Mouse (Mus musculus): ENCODE measurements around the gene Efl1.

The Efl1 gene

GRCm38 (mm10) chr7:82648353-82649080 is at the start of gene Efl1, which contains the start of gene Saxo2:
Gene Efl1 (plus strand): TSS chr7:82648614.
Gene Saxo2 (minus strand): TSS chr7:82648528.
- peak; percentile 93 to 97 for DNase-seq (ENCODE audit: low spot score in 2 of 2)

DNA sequence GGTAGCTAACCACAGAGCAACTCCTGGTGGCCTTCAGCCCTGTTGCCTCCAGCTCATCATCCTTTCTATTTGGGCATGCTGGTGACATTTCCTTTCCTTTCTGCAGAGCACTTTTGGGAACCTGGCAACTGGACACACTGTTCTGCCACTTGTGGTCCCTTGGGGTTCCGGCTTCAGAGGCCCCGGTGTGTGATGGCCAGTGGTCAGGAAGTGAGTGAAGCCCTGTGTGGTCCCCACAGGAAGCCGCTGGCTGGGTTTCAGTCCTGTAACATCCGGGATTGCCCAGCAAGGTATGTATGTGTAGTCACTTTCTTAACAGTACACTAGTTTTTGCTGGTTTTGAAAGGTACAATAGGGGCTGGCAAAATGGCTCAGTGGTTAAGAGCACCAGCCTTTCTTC is 46.4 kb upstream of the Efl1 start:
- DNase-seq (ENCODE audit: low spot score in 2 of 2), result no peak

DNA sequence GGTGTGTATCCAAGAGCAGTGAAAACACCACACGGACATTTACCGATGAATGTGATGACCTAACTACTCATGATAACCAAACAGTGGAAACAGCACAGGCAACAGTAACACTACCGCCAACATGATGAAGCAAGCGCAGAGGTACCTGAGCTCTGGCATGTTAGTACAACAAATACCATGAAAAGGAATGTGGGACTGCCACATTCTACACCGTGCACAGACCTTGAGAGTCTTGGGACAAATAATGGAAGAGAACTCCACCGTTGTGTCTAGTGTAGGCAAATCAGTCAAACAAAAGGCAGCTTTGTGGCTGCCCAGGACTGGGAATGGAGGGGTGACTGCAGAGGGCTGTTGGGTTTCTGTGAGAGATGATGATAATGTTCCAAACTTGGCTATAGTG is 43.0 kb upstream of the Efl1 start:
- DNase-seq (ENCODE audit: low spot score in 2 of 2), result no peak

- peak in 1 of 2 experiments; percentile 4 for DNase-seq (ENCODE audit: low spot score in 2 of 2)
Observed at GRCm38 (mm10) chr7:82609629-82610028, 38.8 kb upstream of the Efl1 start.

- DNase-seq (ENCODE audit: low spot score in 2 of 2), result no peak
Observed at GRCm38 (mm10) chr7:82625342-82625741, 23.1 kb upstream of the Efl1 start.

DNA sequence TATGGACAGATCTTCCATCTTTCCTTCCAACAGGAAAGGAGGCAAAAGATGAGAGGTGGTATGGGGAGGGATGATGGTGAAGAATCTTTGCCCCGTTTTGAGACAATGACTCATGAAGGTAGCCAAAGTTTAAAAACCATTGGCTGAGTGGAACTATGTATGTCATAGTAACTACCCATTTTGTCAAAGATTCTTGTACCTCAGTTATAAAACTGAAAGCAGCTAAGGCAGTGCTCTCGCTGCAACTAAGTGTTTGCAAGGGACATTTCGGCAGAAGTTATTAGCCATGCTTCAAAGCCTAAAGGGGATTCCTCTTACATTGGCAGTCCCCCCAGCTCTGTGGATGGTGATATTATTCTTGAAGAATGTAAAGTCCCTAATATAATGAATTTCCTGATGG is 1.2 kb upstream of the Efl1 start:
- DNase-seq (ENCODE audit: low spot score in 2 of 2), result no peak

DNA sequence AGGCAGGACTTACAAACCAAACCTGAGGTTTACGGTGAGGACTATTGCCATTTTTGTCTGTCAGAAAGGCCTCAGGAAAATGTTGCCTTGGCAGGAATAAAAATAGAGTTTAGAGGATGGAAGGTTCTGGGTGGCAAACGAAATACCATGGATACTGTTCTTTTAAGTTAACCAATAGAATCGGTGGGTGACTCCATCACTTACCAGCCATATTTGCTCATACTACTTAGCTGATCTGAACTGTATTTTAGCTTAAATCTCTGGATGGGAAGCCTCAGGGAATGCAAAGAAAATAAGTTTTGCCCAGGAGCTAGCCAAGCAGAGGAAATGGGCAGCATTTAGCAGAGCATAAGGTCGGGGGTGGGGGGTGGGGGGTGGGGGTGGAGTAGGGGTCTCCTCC is 505 bp upstream of the Efl1 start:
- no peak for DNase-seq (ENCODE audit: low spot score in 2 of 2)

DNA sequence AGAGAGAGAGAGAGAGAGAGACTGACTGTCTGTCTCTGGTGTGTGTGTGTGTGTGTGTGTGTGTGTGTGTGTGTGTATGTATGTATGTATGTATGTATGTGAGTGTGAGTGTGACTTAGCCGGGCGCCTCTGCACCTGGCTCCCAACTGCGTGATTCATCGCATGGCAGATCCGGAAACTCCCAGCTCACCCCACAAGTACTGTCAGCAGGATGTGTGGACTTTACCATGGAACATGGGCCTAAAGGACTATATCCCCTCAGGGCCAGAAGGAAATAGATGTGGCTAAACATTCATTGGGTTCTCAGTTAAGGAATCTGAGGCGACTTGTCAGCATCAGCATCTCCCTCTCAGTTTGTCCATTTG is 649 bp downstream of the Efl1 start:
- DNase-seq (ENCODE audit: low spot score in 2 of 2), result no peak

- DNase-seq (ENCODE audit: low spot score in 2 of 2), result no peak
Observed at GRCm38 (mm10) chr7:82664604-82665003, 16.2 kb downstream of the Efl1 start.

DNA sequence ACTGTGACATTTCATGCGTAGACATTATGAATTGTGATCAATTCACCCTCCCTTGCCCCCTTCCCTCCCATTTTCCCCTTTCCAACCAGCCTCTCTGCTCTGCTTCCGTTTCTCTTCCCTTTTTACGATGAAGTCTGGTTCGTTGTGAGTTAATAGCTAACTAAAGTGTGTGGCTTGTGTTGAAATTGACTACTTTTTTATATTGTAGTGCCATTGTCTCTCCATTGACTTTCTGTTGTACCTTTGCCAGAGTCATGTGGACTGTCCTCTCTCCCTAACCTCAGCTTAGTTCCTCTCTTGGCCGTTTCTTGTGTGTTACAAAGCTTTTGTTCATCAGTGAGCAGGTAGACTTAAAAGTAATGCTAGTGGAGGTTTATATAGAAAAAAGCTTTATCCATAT is 27.6 kb downstream of the Efl1 start:
- DNase-seq (ENCODE audit: low spot score in 2 of 2), result no peak

GRCm38 (mm10) chr7:82676834-82677233 is 28.4 kb downstream of the Efl1 start:
- DNase-seq (ENCODE audit: low spot score in 2 of 2), result peak in 1 of 2 experiments; percentile 8

GRCm38 (mm10) chr7:82679901-82680300 is 31.5 kb downstream of the Efl1 start:
- DNase-seq (ENCODE audit: low spot score in 2 of 2), result no peak

GRCm38 (mm10) chr7:82688736-82689135 is 40.3 kb downstream of the Efl1 start:
- DNase-seq (ENCODE audit: low spot score in 2 of 2), result peak in 1 of 2 experiments; percentile 46

DNA sequence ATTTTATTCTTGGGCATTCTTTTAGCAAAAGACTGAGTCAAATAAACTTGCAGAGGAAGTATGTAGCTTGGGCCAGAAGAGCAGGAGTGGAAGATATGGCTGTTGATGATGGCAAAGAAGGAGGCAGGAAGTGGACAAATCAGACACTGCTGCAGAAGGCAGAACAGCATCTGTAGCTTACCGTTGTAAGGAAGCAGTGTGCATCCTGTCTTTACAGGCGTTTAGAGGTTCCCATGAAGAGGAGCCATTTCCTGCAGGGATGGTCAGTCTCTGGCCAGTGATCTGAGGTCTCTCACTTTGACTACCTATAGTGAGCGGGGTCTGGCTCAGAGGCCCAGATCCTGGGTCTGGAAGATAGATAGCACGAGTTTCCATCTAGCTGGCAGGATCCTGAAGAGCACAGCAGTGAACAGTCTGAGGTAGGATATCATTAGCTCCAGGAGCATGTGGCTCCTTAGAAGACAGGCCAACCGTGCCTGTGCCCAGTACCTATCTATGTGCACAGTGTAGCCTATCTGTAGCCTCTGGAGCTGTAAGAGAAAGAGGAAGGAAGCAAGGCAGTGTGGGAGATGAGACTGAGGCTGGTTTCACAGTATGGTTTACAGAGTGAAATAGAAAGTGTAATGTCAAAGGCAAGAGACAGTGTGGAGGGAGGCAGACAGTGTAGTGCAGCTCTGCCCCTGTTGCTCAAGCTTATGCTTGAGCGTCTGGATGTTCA is 42.8 kb downstream of the Efl1 start:
- DNase-seq (ENCODE audit: low spot score in 2 of 2), result no peak

- DNase-seq (ENCODE audit: low spot score in 2 of 2), result no peak
Observed at GRCm38 (mm10) chr7:82697668-82698067, 49.3 kb downstream of the Efl1 start.

GRCm38 (mm10) chr7:82698968-82699367 is 50.6 kb downstream of the Efl1 start:
- no peak for DNase-seq (ENCODE audit: low spot score in 2 of 2)

- DNase-seq (ENCODE audit: low spot score in 2 of 2), result no peak
Observed at GRCm38 (mm10) chr7:82702384-82703343, 54.2 kb downstream of the Efl1 start.

DNA sequence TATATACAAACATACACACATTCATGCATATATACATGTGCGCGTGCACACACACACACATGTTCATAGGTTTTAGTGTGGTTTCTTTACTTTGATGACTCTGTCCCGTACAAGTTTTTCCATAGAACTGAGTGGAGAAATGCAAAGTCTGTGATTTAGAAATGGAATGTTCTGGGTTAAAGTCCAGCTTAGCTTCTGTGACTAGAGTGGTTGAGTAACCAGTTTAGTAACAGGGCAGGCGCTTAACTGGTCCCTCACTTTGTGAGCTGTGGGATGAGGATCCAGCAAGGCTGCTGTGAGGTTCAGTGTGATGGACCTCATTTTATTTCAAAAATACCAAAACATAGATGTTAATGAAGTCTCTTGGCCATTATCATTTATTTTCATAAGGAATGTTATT is 60.8 kb downstream of the Efl1 start:
- DNase-seq (ENCODE audit: low spot score in 2 of 2), result no peak

GRCm38 (mm10) chr7:82715210-82715911 is 66.9 kb downstream of the Efl1 start:
- peak in 1 of 2 experiments; percentile 60 for DNase-seq (ENCODE audit: low spot score in 2 of 2)

- DNase-seq (ENCODE audit: low spot score in 2 of 2), result no peak
Observed at GRCm38 (mm10) chr7:82715912-82716601, 67.6 kb downstream of the Efl1 start.

GRCm38 (mm10) chr7:82719285-82719684 is 70.9 kb downstream of the Efl1 start:
- no peak for DNase-seq (ENCODE audit: low spot score in 2 of 2)

Data from frontal cortex, postnatal 36 days (tissue).